Mouse (Mus musculus): Measurements from ENCODE around the gene Zic1. TPM values are rescaled to one million over a fixed set of nuclear protein-coding genes. Genes with fewer than 3 reads are reported as not detected.

Gene Zic1
- total RNA-seq, 2 experiments from 2014 or later: not detected

GRCm38 (mm10) chr9:91384136-91384500 lies 18.5 kb upstream of the Zic1 start:
- no peak for DNase-seq

- DNase-seq: no peak
Measured at GRCm38 (mm10) chr9:91383441-91384135, 18.0 kb upstream of the Zic1 start.

- no peak for DNase-seq
Measured at GRCm38 (mm10) chr9:91382471-91383255, 17.1 kb upstream of the Zic1 start.

GRCm38 (mm10) chr9:91382111-91382379 lies 16.4 kb upstream of the Zic1 start:
- no peak for DNase-seq

- DNase-seq: no peak
Measured at GRCm38 (mm10) chr9:91381284-91382110, 15.9 kb upstream of the Zic1 start.

- no peak for DNase-seq
Measured at GRCm38 (mm10) chr9:91380458-91380914, 14.9 kb upstream of the Zic1 start.

GRCm38 (mm10) chr9:91379781-91380457 lies 14.3 kb upstream of the Zic1 start:
- DNase-seq: no peak

GRCm38 (mm10) chr9:91379300-91379635 lies 13.7 kb upstream of the Zic1 start:
- no peak for DNase-seq

GRCm38 (mm10) chr9:91378411-91379299 lies 13.0 kb upstream of the Zic1 start:
- DNase-seq: no peak

- DNase-seq: no peak
Measured at GRCm38 (mm10) chr9:91377873-91378150, 12.2 kb upstream of the Zic1 start.

GRCm38 (mm10) chr9:91377036-91377872 lies 11.6 kb upstream of the Zic1 start:
- no peak for DNase-seq

GRCm38 (mm10) chr9:91374665-91375064 lies 9.1 kb upstream of the Zic1 start:
- no peak for DNase-seq

GRCm38 (mm10) chr9:91373811-91374575 lies 8.4 kb upstream of the Zic1 start:
- DNase-seq: no peak

GRCm38 (mm10) chr9:91371608-91372007 lies 6.0 kb upstream of the Zic1 start:
- no peak for DNase-seq

- DNase-seq: no peak
Measured at GRCm38 (mm10) chr9:91371011-91371410, 5.4 kb upstream of the Zic1 start.

GRCm38 (mm10) chr9:91370191-91370708 lies 4.6 kb upstream of the Zic1 start:
- DNase-seq: no peak

- DNase-seq: no peak
Measured at GRCm38 (mm10) chr9:91369293-91369991, 3.8 kb upstream of the Zic1 start.

- DNase-seq: no peak
Measured at GRCm38 (mm10) chr9:91368946-91369292, 3.3 kb upstream of the Zic1 start.

- DNase-seq: no peak
Measured at GRCm38 (mm10) chr9:91368150-91368549, 2.5 kb upstream of the Zic1 start.

All from heart, postnatal 4 days (tissue).